Mouse (Mus musculus) Muller cell, postnatal 12 days (primary cell): ENCODE measurements around the gene Rab11fip5.

Experiments used
- DNase-seq: peaks from one replicate; pipeline ENCODE4 v3.0.0-alpha.2; 2015; ENCODE audit errors: inconsistent ontology term

Rab11fip5 gene

GRCm38 (mm10) chr6:85373951-85374733, at the start of gene Rab11fip5:
TSS of gene Rab11fip5 (minus strand) at chr6:85374634.
- DNase-seq, result no peak

DNA sequence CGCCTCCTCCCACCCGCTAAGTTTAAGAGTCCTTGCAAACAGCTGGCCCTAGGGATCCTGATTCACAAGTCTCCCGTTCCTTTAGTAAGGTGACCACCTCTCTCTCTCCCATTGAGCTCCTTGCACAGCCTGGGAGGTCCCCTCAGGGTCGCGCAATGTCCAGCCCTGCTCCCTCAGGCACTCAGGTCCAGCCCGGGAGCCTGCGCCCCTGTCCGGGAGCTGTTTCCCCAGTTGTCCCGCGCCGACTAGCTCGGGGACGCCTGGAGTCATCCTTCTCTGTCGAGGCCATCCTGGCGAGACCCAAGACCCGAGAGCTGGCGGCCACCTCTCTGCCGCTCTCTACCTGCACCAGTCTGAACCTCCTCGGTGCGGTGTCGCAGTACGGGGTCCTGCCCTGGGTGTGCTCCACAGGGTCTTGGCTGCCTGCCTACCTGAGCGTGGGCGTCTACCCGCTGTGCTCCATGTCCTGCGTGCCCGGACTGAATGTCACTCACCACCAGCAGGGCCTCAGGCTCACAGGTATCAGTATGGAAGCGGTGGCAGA, 49.5 kb upstream of the Rab11fip5 start, which contains the start of gene Noto:
Gene Noto, plus strand, starts transcription at position 51 of the 544 bp plus-strand sequence.
- DNase-seq, result no peak

- DNase-seq, result peak; percentile 23
These were observed 44.7 kb upstream of the Rab11fip5 start for GRCm38 (mm10) chr6:85419150-85419549.

- DNase-seq, result no peak
These were observed 41.4 kb upstream of the Rab11fip5 start for GRCm38 (mm10) chr6:85415829-85416228.

DNA sequence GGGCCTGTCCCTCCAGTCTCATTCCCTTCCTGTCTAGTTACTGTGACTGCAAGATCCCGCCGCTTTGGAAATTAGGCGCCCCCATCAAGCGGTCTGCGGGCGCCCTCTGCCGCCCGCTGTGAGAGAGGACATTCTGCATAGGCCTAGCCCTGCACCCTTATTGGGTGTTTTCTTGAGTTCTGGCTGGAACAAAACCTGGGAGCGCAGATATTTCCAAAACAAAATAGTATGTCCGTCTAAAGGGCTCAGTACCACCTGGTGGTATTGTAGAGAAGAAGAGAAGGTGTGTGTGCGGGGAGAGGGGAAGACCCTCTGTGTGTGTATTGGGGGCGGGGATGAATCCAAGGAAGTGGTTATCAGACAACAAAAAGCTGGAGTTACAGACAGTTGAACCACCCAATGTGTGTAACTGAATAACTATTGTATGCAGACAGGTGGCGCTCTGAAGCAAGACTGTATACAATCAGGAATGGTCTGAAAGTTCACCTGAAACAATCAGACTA, 36.4 kb upstream of the Rab11fip5 start:
- peak; percentile 89 for DNase-seq

GRCm38 (mm10) chr6:85409003-85409402, 34.6 kb upstream of the Rab11fip5 start:
- peak; percentile 27 for DNase-seq

DNA sequence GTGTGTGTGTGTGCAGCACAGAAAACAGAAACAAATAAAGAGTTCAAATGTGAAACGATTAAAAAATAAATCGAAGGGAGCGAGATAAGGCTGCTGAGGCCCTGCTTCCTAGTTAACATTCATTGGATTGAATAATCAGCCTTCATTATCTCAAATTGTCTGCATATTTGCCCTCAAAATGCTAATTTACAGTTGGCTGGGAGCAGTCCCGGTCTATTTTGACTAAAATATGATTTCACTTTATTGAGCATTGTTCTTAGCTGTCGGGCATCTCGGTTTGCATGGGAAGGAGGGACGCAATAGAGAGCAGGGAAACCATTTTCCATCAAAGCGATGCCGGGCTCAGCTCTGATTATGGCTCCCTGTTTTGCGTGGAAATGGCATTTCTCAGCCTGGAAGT, 28.6 kb upstream of the Rab11fip5 start:
- DNase-seq, result peak; percentile 53

GRCm38 (mm10) chr6:85402613-85403012, 28.2 kb upstream of the Rab11fip5 start:
- DNase-seq, result no peak

- DNase-seq, result no peak
These were observed 25.3 kb upstream of the Rab11fip5 start for GRCm38 (mm10) chr6:85399715-85400114.

GRCm38 (mm10) chr6:85397165-85397564, 22.7 kb upstream of the Rab11fip5 start:
- DNase-seq, result no peak

- DNase-seq, result no peak
These were observed 20.9 kb upstream of the Rab11fip5 start for GRCm38 (mm10) chr6:85395360-85395759.

GRCm38 (mm10) chr6:85391803-85392202, 17.4 kb upstream of the Rab11fip5 start:
- no peak for DNase-seq

DNA sequence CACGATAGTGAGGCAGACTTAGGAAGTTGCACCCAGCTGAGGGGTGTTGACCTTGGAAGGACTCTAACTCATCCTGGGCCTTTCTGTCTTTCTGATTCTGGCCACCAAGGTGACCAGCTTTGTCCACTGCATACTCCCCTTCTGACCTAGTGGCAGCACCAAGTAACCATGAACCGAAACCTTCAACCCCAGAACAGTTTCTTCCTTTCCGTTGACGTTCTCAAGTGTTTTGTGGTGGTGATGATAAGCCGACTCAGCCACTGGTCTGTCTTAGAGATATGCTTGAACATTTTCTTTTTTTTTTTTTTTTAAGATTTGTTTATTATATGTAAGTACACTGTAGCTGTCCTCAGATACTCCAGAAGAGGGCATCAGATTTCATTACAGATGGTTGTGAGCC, 14.2 kb upstream of the Rab11fip5 start:
- DNase-seq, result no peak

GRCm38 (mm10) chr6:85382791-85383190, 8.4 kb upstream of the Rab11fip5 start:
- DNase-seq, result peak; percentile 71

DNA sequence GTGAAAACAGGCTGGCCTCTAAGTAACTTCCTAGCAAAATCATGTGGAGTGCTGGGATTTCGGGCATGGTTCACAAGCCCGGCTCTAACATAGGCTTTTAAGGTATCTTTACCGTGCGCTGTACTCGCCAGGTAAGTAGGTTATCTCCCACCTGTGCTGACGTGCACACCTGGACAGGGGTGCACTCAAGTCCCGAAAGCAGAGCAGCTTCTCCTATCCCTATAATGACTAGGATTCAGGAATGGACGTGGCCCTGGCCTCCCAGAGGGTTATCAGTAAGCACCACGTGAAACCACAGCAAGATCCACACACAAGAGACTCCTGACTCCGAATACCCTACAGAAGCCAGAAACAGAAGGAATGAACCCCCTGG, 7.2 kb upstream of the Rab11fip5 start:
- DNase-seq, result no peak

- no peak for DNase-seq
These were observed 6.6 kb upstream of the Rab11fip5 start for GRCm38 (mm10) chr6:85380901-85381647.

GRCm38 (mm10) chr6:85380201-85380900, 5.9 kb upstream of the Rab11fip5 start:
- DNase-seq, result peak; percentile 85

GRCm38 (mm10) chr6:85378629-85379028, 4.2 kb upstream of the Rab11fip5 start:
- no peak for DNase-seq

GRCm38 (mm10) chr6:85377876-85378275, 3.4 kb upstream of the Rab11fip5 start:
- DNase-seq, result no peak

DNA sequence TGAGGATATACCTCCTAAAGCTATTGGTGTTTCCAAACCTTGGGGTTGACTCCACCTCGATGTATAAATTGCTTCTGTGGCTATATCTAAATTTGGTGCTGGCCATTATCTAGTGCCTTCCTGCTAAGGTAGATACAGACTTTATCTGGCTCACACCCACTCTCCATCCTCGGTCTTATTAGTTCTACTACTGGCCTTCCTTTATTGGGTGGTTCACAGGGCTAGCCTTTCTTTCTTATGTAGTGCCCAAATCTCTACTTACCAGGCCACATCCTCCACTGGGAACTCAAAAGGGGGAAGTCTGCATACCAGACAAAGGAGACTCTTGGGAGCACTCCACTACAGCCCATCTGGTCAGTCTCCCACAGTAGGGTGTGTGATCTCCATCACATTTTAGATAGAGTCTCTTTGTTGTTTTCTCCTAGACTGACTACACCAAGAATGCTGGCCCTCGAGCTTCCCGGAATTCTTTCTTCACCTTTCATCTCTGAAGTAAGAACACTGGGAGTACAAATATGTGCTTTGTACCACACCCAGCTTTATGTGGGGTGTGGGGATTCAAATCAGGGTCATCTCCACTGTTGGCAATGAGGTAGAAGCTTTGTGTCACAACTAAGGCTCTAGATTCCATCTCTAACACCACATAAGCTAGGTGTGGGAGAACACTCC, 2.8 kb upstream of the Rab11fip5 start:
- peak; percentile 43 for DNase-seq

DNA sequence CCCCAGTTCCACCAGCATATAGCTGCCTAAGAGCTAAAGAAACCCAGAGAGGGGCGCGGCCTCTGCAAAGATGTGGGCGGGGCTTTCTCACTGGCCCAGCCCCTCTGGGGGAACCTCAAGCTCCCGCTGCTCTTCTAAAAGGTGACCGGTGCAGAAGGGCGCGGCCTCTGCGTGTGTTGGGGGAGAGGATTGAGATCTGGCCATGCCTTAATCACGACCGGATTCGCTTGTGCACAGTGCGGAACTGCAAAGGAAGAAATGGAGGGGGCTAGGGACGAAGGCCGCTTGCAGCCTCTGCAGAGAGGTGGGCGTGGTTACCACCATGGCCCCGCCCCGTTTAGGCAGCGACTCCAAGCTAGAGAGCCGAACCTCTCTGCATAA, 290 bp upstream of the Rab11fip5 start:
- DNase-seq, result peak; percentile 99
